11 mouse cellular contexts compared by ENCODE assay signal in the genomic region with DNA sequence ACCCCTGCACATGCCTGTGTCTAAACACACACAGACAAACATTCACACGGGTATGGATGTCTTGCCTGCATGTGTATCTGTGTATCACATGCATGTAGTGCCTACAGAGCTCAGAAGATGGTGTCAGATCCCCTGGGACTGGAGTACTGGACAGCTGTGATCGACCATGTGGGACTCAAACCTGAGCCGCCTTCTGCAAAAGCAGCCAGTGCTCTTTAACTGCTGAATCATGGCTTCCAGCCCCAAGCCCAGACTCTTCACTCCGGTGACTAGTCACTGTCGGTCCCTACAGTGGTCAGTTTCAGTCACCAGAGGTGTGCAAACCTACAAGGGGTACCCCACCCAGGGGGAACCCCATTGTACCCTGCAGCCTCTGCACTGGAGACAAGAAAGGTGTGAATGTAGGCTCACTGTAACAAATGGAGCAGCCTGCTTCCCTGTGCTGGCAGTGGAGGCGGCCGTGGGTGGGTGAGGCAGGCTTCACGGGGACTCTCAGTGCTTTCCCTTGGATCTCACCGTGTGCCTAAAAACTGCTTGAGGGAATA. TPM values are rescaled to one million over a fixed set of nuclear protein-coding genes. Genes with fewer than 3 reads are reported as not detected.
DNase-seq lines count a peak whose midpoint lies in the region; ATAC-seq and TF ChIP-seq lines count a peak whose summit lies in the region.
"Had no signal": no experiment of that assay in that cellular context is flagged by ENCODE, and none has a peak within 500 bp of the region (broad histone marks: within the 10 kb centered on the region; RNA-seq: fewer than 3 reads in every experiment).

No protein-coding gene starts in this region.

- H3K9ac ChIP-seq in neural tube, embryonic 11.5 days (ENCODE audit: low read length): no peak overlapping the region
- H3K9ac ChIP-seq: hindbrain, embryonic 14.5 days had no signal

- intact Hi-C loops in left cerebral cortex, postnatal 25 days (cut with DNase I): loop anchor here (1.0 to 5.0 kb wide), 3 partner anchors 18 to 64 kb away; no protein-coding TSS in a partner anchor

- TF ChIP-seq CTCF in cerebellum, adult 2 months (IDR thresholded peaks at IDR 0.05; ENCODE audit: borderline replicate concordance, insufficient read depth, low read depth, low read length): no peak

- no peaks in the 10 kb centered on the region for H3K27me3 ChIP-seq in cerebellum, adult 2 months (ENCODE audit: control insufficient read depth, insufficient read depth, low read length)
- H3K27me3 ChIP-seq in neural tube, embryonic 11.5 days (ENCODE audit: control insufficient read depth, insufficient read depth, low read length): no peaks in the 10 kb centered on the region

- H3K4me3 ChIP-seq in cerebellum, adult 2 months (replicated peaks; ENCODE audit: insufficient read depth, low read depth, low read length): no peak overlapping the region
- no peak overlapping the region for H3K4me3 ChIP-seq in neural tube, embryonic 11.5 days (ENCODE audit: low read depth, low read length)
- H3K4me3 ChIP-seq: erythroblast, embryonic 14.5 days had no signal

- peaks cover 19% of the 10 kb centered on the region for H3K36me3 ChIP-seq in neural tube, embryonic 11.5 days (ENCODE audit: control insufficient read depth, insufficient read depth, low read length)

- DNase-seq in cerebellum, adult 9-11 months: peak; percentile 18
- DNase-seq in cerebellum, adult 2 months: no peak
- no peak for DNase-seq in neural tube, embryonic 11.5 days (ENCODE audit: low spot score)
- DNase-seq in neural tube, embryonic 10.5 days (ENCODE audit: extremely low spot score, low spot score): no peak
- peak; percentile 78 to 94 for DNase-seq in left cerebral cortex, postnatal 25 days (ENCODE audit: low spot score in 2 of 2)
- peak; percentile 79 for DNase-seq in telencephalon, adult 2 months (ENCODE audit: low read depth, low spot score)
- DNase-seq in embryo, embryonic 9.5 days (ENCODE audit: extremely low spot score): no peak
- no peak for DNase-seq in lung, postnatal 25 days (ENCODE audit: low spot score)
- DNase-seq: lung, adult 2 months had no signal

- ATAC-seq in neural tube, embryonic 11.5 days (ENCODE audit: insufficient read depth, low FRiP score, low TSS enrichment): no peak

- no peaks in the 10 kb centered on the region for H3K9me3 ChIP-seq in neural tube, embryonic 11.5 days (ENCODE audit: control insufficient read depth, low read length)

- no peak overlapping the region for H3K4me2 ChIP-seq in neural tube, embryonic 11.5 days (ENCODE audit: low read depth)
- H3K4me2 ChIP-seq: hindbrain, embryonic 14.5 days had no signal

- no peak overlapping the region for H3K27ac ChIP-seq in cerebellum, adult 2 months (ENCODE audit: insufficient read depth, low read length)
- H3K27ac ChIP-seq in neural tube, embryonic 11.5 days (ENCODE audit: low read depth, low read length): 0 out of 2 replicates have a peak overlapping the region, but pooled peaks have one; percentile 39
- H3K27ac ChIP-seq: hindbrain, embryonic 14.5 days had no signal

- WGBS in cerebellum, adult 2 months: 81% methylated on average over 9 of the region's 9 CpGs
- 86% methylated on average over 9 of the region's 9 CpGs for WGBS in neural tube, embryonic 11.5 days

- no peak for TF ChIP-seq POLR2A in cerebellum, adult 2 months (IDR thresholded peaks at IDR 0.05; ENCODE audit: borderline replicate concordance, insufficient read depth, low read length)

- H3K4me1 ChIP-seq in cerebellum, adult 2 months (ENCODE audit: control insufficient read depth, insufficient read depth, low read length): peaks cover 3% of the 10 kb centered on the region
- H3K4me1 ChIP-seq in neural tube, embryonic 11.5 days (ENCODE audit: control insufficient read depth, insufficient read depth, low read length): peaks cover 4% of the 10 kb centered on the region

RNA-seq across cellular contexts. Expression of gene Fbxl18, which starts 3.9 kb away (rescaled TPM):
- 22.3 TPM in 2 replicates for polyA plus RNA-seq in cerebellum, adult 2 months (2012; rRNA removed)
- polyA plus RNA-seq in neural tube, embryonic 11.5 days (2014; fragmentation: Nextera tagmentation; extraction: Ambion mirVana): 12.2 and 13.7 TPM in 2 replicates
- 10 to 100 TPM; 32.5 to 33.7 TPM for total RNA-seq in left cerebral cortex, postnatal 25 days (2021)

RNA-seq across cellular contexts. Expression of gene Actb, which starts 7.4 kb away (rescaled TPM):
- polyA plus RNA-seq in cerebellum, adult 2 months (2012; rRNA removed): 2,136 and 2,149 TPM in 2 replicates
- 15,839 and 16,684 TPM in 2 replicates for polyA plus RNA-seq in neural tube, embryonic 11.5 days (2014; fragmentation: Nextera tagmentation; extraction: Ambion mirVana)
- total RNA-seq in left cerebral cortex, postnatal 25 days (2021): 1,000 to 10,000 TPM; 2,451 to 2,479 TPM

Comparison
In these comparisons a context has a peak if more than half of its experiments do, and no peak if none do; other contexts are left out.
1. DNase-seq: peak in cerebellum, adult 9-11 months (single experiment), left cerebral cortex, postnatal 25 days (2 of 2) and telencephalon, adult 2 months (single experiment); none in cerebellum, adult 2 months (0 of 2), neural tube, embryonic 11.5 days (single experiment), neural tube, embryonic 10.5 days (single experiment), embryo, embryonic 9.5 days (single experiment) and lung, postnatal 25 days (single experiment).